Mouse (Mus musculus) kidney, embryonic 14.5 days (tissue): ENCODE measurements around the gene Letm1. TPM values are rescaled to one million over a fixed set of nuclear protein-coding genes. Genes with fewer than 3 reads are reported as not detected.
A peak's percentile ranks its signal among the peaks of the same experiment; 100 is the strongest.

Experiments used
- ATAC-seq: fragments of 200-750 bp; cut with Nextera tagmentation; 2 replicates; pipeline ENCODE4 v1.8.0; 2017; ENCODE audit warnings: moderate number of reproducible peaks, mild to moderate bottlenecking, moderate TSS enrichment, moderate library complexity; ENCODE audit not compliant: low FRiP score, low TSS enrichment
- H3K27ac ChIP-seq: fragments of 300-500 bp; sonication (generic); 2 replicates; pipeline ENCODE4 v1.5.1; 2014; ENCODE audit warnings: low read depth, mild to moderate bottlenecking, low read length, moderate library complexity, mixed read lengths
- H3K27me3 ChIP-seq: fragments of 300-500 bp; sonication (generic); 2 replicates; pipeline ENCODE4 v1.6.1; 2014; ENCODE audit warnings: mild to moderate bottlenecking, low read length; ENCODE audit not compliant: control insufficient read depth, insufficient read depth
- H3K36me3 ChIP-seq: fragments of 300-500 bp; sonication (generic); 2 replicates; pipeline ENCODE4 v1.6.1; 2014; ENCODE audit warnings: low read length, mixed read lengths; ENCODE audit not compliant: control insufficient read depth, insufficient read depth
- H3K4me1 ChIP-seq: fragments of 300-500 bp; sonication (generic); 2 replicates; pipeline ENCODE4 v1.6.1; 2014; ENCODE audit warnings: low read length, mixed read lengths; ENCODE audit not compliant: control insufficient read depth, insufficient read depth
- H3K4me2 ChIP-seq: fragments of 300-500 bp; sonication (generic); replicated peaks from 2 replicates; pipeline ENCODE4 v1.6.1; 2014; ENCODE audit warnings: low read depth, mild to moderate bottlenecking, low read length
- H3K4me3 ChIP-seq: fragments of 300-500 bp; sonication (generic); 2 replicates; pipeline ENCODE4 v1.5.1; 2014; ENCODE audit warnings: mild to moderate bottlenecking, low read length
- H3K9ac ChIP-seq: fragments of 300-500 bp; sonication (generic); 2 replicates; pipeline ENCODE4 v1.6.1; 2014; ENCODE audit warnings: low read depth, mild to moderate bottlenecking, low read length, moderate library complexity
- H3K9me3 ChIP-seq: fragments of 300-500 bp; sonication (generic); 2 replicates; pipeline ENCODE4 v1.6.1; 2016; ENCODE audit warnings: low read length; ENCODE audit not compliant: control insufficient read depth
- WGBS: fragments of 180-500 bp; shearing (Covaris S2); extraction: QIAGEN DNeasy Blood & Tissue Kit; methylation state at CpG from one replicate; pipeline ENCODE4 v1.1.7; 2014; 5-methylcytosine and 5-hydroxymethylcytosine counted together
- polyA plus RNA-seq: library from polyadenylated mRNA; unstranded; fragments of >200 nt; fragmentation: Nextera tagmentation; extraction: Ambion mirVana; gene quantifications from 2 replicates; pipeline ENCODE4 v1.2.1, GENCODE M21; 2014

Letm1 gene
- polyA plus RNA-seq, 1 experiment from 2014 or later, result 51.1 TPM

- H3K27ac ChIP-seq, result no peak within 1 kb of the TSS
- WGBS, result under 1% methylated on average over 60 of the region's 73 CpGs
- H3K4me2 ChIP-seq, result peak within 1 kb of the TSS; percentile 87
- H3K9ac ChIP-seq, result peak within 1 kb of the TSS; percentile 78
- ATAC-seq, result peak; percentile 75
- H3K4me3 ChIP-seq, result peak within 1 kb of the TSS; percentile 74
- no peaks in the 10 kb centered on the region for H3K36me3 ChIP-seq
- H3K9me3 ChIP-seq, result no peaks in the 10 kb centered on the region
- peaks cover 20% of the 10 kb centered on the region for H3K4me1 ChIP-seq
- H3K27me3 ChIP-seq, result peaks cover 21% of the 10 kb centered on the region
These were observed 60.9 kb downstream of the Letm1 start, which contains the start of gene Fgfr3 for GRCm38 (mm10) chr5:33721541-33722265. Fgfr3 (plus strand) TSS chr5:33721674.

GRCm38 (mm10) chr5:33720852-33721490, 61.6 kb downstream of the Letm1 start:
- WGBS, result 13% methylated on average over 8 of the region's 8 CpGs
- Histone ChIP-seq H3K27ac (no peak overlapping the region), H3K27me3 (peaks cover 21% of the 10 kb centered on the region), H3K4me1 (peaks cover 20% of the 10 kb centered on the region), H3K4me2 (peak overlapping the region; percentile 87), H3K36me3 (no peaks in the 10 kb centered on the region), H3K4me3 (peak overlapping the region; percentile 74), H3K9me3 (no peaks in the 10 kb centered on the region), H3K9ac (no peak overlapping the region)
- no peak for ATAC-seq

GRCm38 (mm10) chr5:33718460-33718859, 64.2 kb downstream of the Letm1 start:
- Histone ChIP-seq H3K36me3 (no peaks in the 10 kb centered on the region), H3K27me3 (peaks cover 14% of the 10 kb centered on the region), H3K4me3 (no peak overlapping the region), H3K9ac (no peak overlapping the region), H3K9me3 (no peaks in the 10 kb centered on the region), H3K4me1 (peaks cover 14% of the 10 kb centered on the region), H3K27ac (no peak overlapping the region), H3K4me2 (no peak overlapping the region)
- 84% methylated on average over 5 of the region's 5 CpGs for WGBS
- no peak for ATAC-seq

- no peak overlapping the region for H3K9ac ChIP-seq
- H3K4me3 ChIP-seq, result no peak overlapping the region
- H3K4me1 ChIP-seq, result peaks cover 6% of the 10 kb centered on the region
- ATAC-seq, result peak; percentile 58; the same call in 1 of the 2 replicates
- no peak overlapping the region for H3K4me2 ChIP-seq
- no peak overlapping the region for H3K27ac ChIP-seq
- H3K9me3 ChIP-seq, result no peaks in the 10 kb centered on the region
- 76% methylated on average over 6 of the region's 6 CpGs for WGBS
- no peaks in the 10 kb centered on the region for H3K36me3 ChIP-seq
- H3K27me3 ChIP-seq, result no peaks in the 10 kb centered on the region
These were observed 66.2 kb downstream of the Letm1 start for GRCm38 (mm10) chr5:33716467-33716866.

- no peak overlapping the region for H3K27ac ChIP-seq
- WGBS, result 24% methylated on average over 2 of the region's 2 CpGs
- no peak for ATAC-seq
- no peak overlapping the region for H3K4me3 ChIP-seq
- H3K9me3 ChIP-seq, result no peaks in the 10 kb centered on the region
- no peak overlapping the region for H3K9ac ChIP-seq
- H3K27me3 ChIP-seq, result no peaks in the 10 kb centered on the region
- H3K4me2 ChIP-seq, result no peak overlapping the region; the same call in 1 of the 2 replicates
- no peaks in the 10 kb centered on the region for H3K4me1 ChIP-seq
- H3K36me3 ChIP-seq, result no peaks in the 10 kb centered on the region
These were observed 67.4 kb downstream of the Letm1 start for GRCm38 (mm10) chr5:33715182-33715581.

GRCm38 (mm10) chr5:33712550-33712949, 70.1 kb downstream of the Letm1 start:
- H3K36me3 ChIP-seq, result no peaks in the 10 kb centered on the region

GRCm38 (mm10) chr5:33709037-33709436, 73.6 kb downstream of the Letm1 start:
- 58% methylated on average over 2 of the region's 2 CpGs for WGBS
- no peak overlapping the region for H3K27ac ChIP-seq
- no peaks in the 10 kb centered on the region for H3K36me3 ChIP-seq
- no peak for ATAC-seq
- no peak overlapping the region for H3K4me3 ChIP-seq
- H3K9ac ChIP-seq, result no peak overlapping the region
- H3K9me3 ChIP-seq, result no peaks in the 10 kb centered on the region
- no peaks in the 10 kb centered on the region for H3K27me3 ChIP-seq
- peaks cover 24% of the 10 kb centered on the region for H3K4me1 ChIP-seq
- no peak overlapping the region for H3K4me2 ChIP-seq

More at GRCm38 (mm10) chr5:33712550-33712949, 70.1 kb downstream of the Letm1 start:
- Histone ChIP-seq H3K4me1 (peaks cover 1% of the 10 kb centered on the region; the same call in 1 of the 2 replicates), H3K9me3 (no peaks in the 10 kb centered on the region), H3K27me3 (no peaks in the 10 kb centered on the region), H3K9ac (no peak overlapping the region), H3K27ac (no peak overlapping the region), H3K4me2 (no peak overlapping the region), H3K4me3 (no peak overlapping the region)
- 88% methylated on average over 2 of the region's 2 CpGs for WGBS
- ATAC-seq, result no peak

GRCm38 (mm10) chr5:33707163-33707562, 75.5 kb downstream of the Letm1 start:
- Histone ChIP-seq H3K4me1 (peaks cover 24% of the 10 kb centered on the region), H3K27ac (no peak overlapping the region), H3K9ac (no peak overlapping the region), H3K4me3 (no peak overlapping the region), H3K4me2 (no peak overlapping the region), H3K9me3 (no peaks in the 10 kb centered on the region), H3K36me3 (no peaks in the 10 kb centered on the region), H3K27me3 (no peaks in the 10 kb centered on the region)
- ATAC-seq, result no peak
- WGBS, result 56% methylated on average over 4 of the region's 4 CpGs

GRCm38 (mm10) chr5:33706350-33706629, 76.3 kb downstream of the Letm1 start:
- no peaks in the 10 kb centered on the region for H3K9me3 ChIP-seq
- no peak overlapping the region for H3K9ac ChIP-seq
- no peak overlapping the region for H3K4me3 ChIP-seq
- no peak overlapping the region for H3K27ac ChIP-seq
- no peaks in the 10 kb centered on the region for H3K36me3 ChIP-seq
- no peak for ATAC-seq
- H3K27me3 ChIP-seq, result no peaks in the 10 kb centered on the region
- 90% methylated on average over 1 of the region's 1 CpGs for WGBS
- H3K4me2 ChIP-seq, result no peak overlapping the region
- H3K4me1 ChIP-seq, result peaks cover 24% of the 10 kb centered on the region
